Mouse (Mus musculus) hindbrain, postnatal 0 days (tissue): ENCODE results near the gene Snai1. TPM values are rescaled to one million over a fixed set of nuclear protein-coding genes. Genes with fewer than 3 reads are reported as not detected.

Experiments
- ATAC-seq: fragments of 200-750 bp; cut with Nextera tagmentation; 2 replicates; pipeline ENCODE4 v1.8.0; 2017; ENCODE audit warnings: mild to moderate bottlenecking, moderate TSS enrichment, moderate library complexity
- DNase-seq: peaks from one replicate; pipeline ENCODE4 v3.0.0-alpha.2; 2015; ENCODE audit warnings: low spot score
- H3K27ac ChIP-seq: fragments of 300-500 bp; sonication (generic); 2 replicates; pipeline ENCODE4 v1.5.1; 2014; ENCODE audit warnings: mild to moderate bottlenecking
- H3K27me3 ChIP-seq: fragments of 300-500 bp; sonication (generic); 2 replicates; pipeline ENCODE4 v1.6.1; 2014; ENCODE audit warnings: low read length, mixed read lengths; ENCODE audit not compliant: insufficient read depth
- H3K36me3 ChIP-seq: fragments of 300-500 bp; sonication (generic); 2 replicates; pipeline ENCODE4 v1.6.1; 2014; ENCODE audit warnings: low read length, mixed read lengths; ENCODE audit not compliant: insufficient read depth
- H3K4me1 ChIP-seq: fragments of 300-500 bp; sonication (generic); 2 replicates; pipeline ENCODE4 v1.6.1; 2014; ENCODE audit warnings: antibody characterized with exemption, low read length, mixed read lengths; ENCODE audit not compliant: insufficient read depth
- H3K4me2 ChIP-seq: fragments of 300-500 bp; sonication (generic); 2 replicates; pipeline ENCODE4 v1.6.1; 2014; ENCODE audit warnings: low read depth, mild to moderate bottlenecking, low read length, moderate library complexity, mixed read lengths
- H3K4me3 ChIP-seq: fragments of 300-500 bp; sonication (generic); 2 replicates; pipeline ENCODE4 v1.5.1; 2014; ENCODE audit warnings: low read length
- H3K9ac ChIP-seq: fragments of 300-500 bp; sonication (generic); replicated peaks from 2 replicates; pipeline ENCODE4 v1.6.1; 2014; ENCODE audit warnings: mild to moderate bottlenecking, low read length, moderate library complexity, mixed read lengths
- H3K9me3 ChIP-seq: fragments of 300-500 bp; sonication (generic); 2 replicates; pipeline ENCODE4 v1.6.1; 2016; ENCODE audit warnings: low read length, mixed read lengths
- CTCF ChIP-seq: IDR thresholded peaks from 2 replicates; pipeline ENCODE4 v1.5.1; 2016; ENCODE audit warnings: antibody characterized with exemption, control low read depth, low read depth
- WGBS: fragments of 180-500 bp; shearing (Covaris S2); extraction: QIAGEN DNeasy Blood & Tissue Kit; methylation state at CpG from one replicate; pipeline ENCODE4 v1.1.7; 2014; 5-methylcytosine and 5-hydroxymethylcytosine counted together
- polyA plus RNA-seq: library from polyadenylated mRNA; unstranded; fragments of >200 nt; fragmentation: Nextera tagmentation; extraction: Ambion mirVana; gene quantifications from 2 replicates; pipeline ENCODE4 v1.2.1, GENCODE M21; 2015
- total RNA-seq: library from RNA; depleted of rRNA; stranded (reverse); fragments of >200 nt; gene quantifications from 2 replicates; pipeline ENCODE4 v1.2.3, GENCODE M21; 2014

The Snai1 gene
- total and polyA plus RNA-seq, 2 experiments from 2014 or later = 1.2 to 4.3 TPM

GRCm38 (mm10) chr2:167569934-167570651 lies 32.1 kb downstream of the Snai1 start:
- DNase-seq (peak; percentile 50), ATAC-seq (no peak)
- H3K9me3 ChIP-seq = no peaks in the 10 kb centered on the region
- 0 out of 2 replicates have a peak, but pooled peaks have one; percentile 25 for TF ChIP-seq CTCF
- H3K4me3 ChIP-seq = no peak overlapping the region
- no peak overlapping the region for H3K27ac ChIP-seq
- H3K36me3 ChIP-seq = no peaks in the 10 kb centered on the region
- H3K27me3 ChIP-seq = no peaks in the 10 kb centered on the region
- H3K4me1 ChIP-seq = no peaks in the 10 kb centered on the region
- H3K4me2 ChIP-seq = no peak overlapping the region
- no peak overlapping the region for H3K9ac ChIP-seq
- 55% methylated on average over 13 of the region's 13 CpGs for WGBS

DNA sequence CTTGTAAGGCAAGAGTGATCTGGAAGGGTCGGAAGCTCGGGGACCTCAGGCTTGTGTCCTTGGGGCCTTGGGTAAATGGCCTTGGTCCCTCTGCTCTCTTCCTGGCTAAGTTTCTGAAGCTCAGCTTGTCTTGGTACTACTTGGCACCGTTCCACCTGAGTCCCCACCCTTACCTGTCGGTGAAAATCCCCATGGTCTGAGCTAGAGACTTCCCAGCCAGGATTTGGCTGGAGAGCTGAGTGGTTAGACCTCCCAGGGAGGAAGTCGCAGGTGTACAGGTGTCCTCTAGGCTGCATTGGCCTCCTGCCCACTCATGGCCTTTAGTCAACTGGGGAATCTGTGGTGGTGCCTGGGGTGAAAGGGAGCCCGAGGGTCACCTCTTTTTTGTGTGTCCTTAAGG lies 32.8 kb downstream of the Snai1 start:
- WGBS = 90% methylated on average over 6 of the region's 6 CpGs
- DNase-seq = no peak

GRCm38 (mm10) chr2:167571442-167572220 lies 33.6 kb downstream of the Snai1 start:
- Histone ChIP-seq H3K36me3 (no peaks in the 10 kb centered on the region), H3K27me3 (no peaks in the 10 kb centered on the region), H3K9me3 (no peaks in the 10 kb centered on the region), H3K4me2 (no peak overlapping the region), H3K9ac (no peak overlapping the region), H3K4me1 (no peaks in the 10 kb centered on the region), H3K27ac (no peak overlapping the region), H3K4me3 (no peak overlapping the region)
- DNase-seq (no peak), ATAC-seq (no peak)
- TF ChIP-seq CTCF = no peak
- 87% methylated on average over 18 of the region's 18 CpGs for WGBS

More for the DNA sequence above, 32.8 kb downstream of the Snai1 start:
- no peak for TF ChIP-seq CTCF
- Histone ChIP-seq H3K27me3 (no peaks in the 10 kb centered on the region), H3K4me2 (no peak overlapping the region), H3K36me3 (no peaks in the 10 kb centered on the region), H3K4me1 (no peaks in the 10 kb centered on the region), H3K4me3 (no peak overlapping the region), H3K9me3 (no peaks in the 10 kb centered on the region), H3K9ac (no peak overlapping the region), H3K27ac (no peak overlapping the region)
- no peak for ATAC-seq

DNA sequence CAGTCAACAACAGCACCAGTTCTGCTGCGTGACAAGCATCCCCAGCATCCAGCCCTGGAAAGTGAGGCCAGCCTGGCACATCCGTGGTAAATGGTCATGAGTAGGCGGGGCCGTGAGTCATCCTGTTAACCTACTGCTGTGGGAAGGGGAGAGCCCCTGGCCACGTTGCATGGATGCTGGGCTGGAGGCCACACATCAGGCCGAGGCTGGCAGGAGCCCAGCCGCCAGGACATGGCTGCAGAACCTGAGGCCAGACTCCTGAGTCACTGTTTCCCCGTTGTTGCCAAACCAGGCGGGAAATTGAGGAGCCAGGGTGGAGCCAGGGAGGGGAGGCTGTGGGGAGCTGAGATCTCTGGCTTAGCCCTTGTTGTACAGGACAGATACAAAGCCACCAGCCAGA lies 36.8 kb downstream of the Snai1 start:
- 52% methylated on average over 9 of the region's 9 CpGs for WGBS
- Histone ChIP-seq H3K9me3 (no peaks in the 10 kb centered on the region), H3K27me3 (no peaks in the 10 kb centered on the region), H3K4me2 (no peak overlapping the region), H3K4me1 (no peaks in the 10 kb centered on the region), H3K4me3 (no peak overlapping the region), H3K9ac (no peak overlapping the region), H3K27ac (no peak overlapping the region), H3K36me3 (no peaks in the 10 kb centered on the region)
- TF ChIP-seq CTCF = no peak
- ATAC-seq = no peak
- DNase-seq = no peak

GRCm38 (mm10) chr2:167575581-167575980 lies 37.6 kb downstream of the Snai1 start:
- Histone ChIP-seq H3K4me1 (no peaks in the 10 kb centered on the region), H3K4me2 (no peak overlapping the region), H3K27ac (no peak overlapping the region), H3K9ac (no peak overlapping the region), H3K27me3 (no peaks in the 10 kb centered on the region), H3K36me3 (no peaks in the 10 kb centered on the region), H3K4me3 (no peak overlapping the region), H3K9me3 (no peaks in the 10 kb centered on the region)
- ATAC-seq = no peak
- WGBS = 89% methylated on average over 7 of the region's 7 CpGs
- DNase-seq = no peak
- TF ChIP-seq CTCF = no peak

GRCm38 (mm10) chr2:167576121-167576620 lies 38.2 kb downstream of the Snai1 start:
- no peaks in the 10 kb centered on the region for H3K9me3 ChIP-seq
- TF ChIP-seq CTCF = no peak
- no peak; the same call in 1 of the 2 replicates for ATAC-seq
- 80% methylated on average over 8 of the region's 8 CpGs for WGBS
- no peak for DNase-seq
- no peak overlapping the region for H3K9ac ChIP-seq
- no peak overlapping the region for H3K27ac ChIP-seq
- H3K4me1 ChIP-seq = no peaks in the 10 kb centered on the region
- no peaks in the 10 kb centered on the region for H3K27me3 ChIP-seq
- no peaks in the 10 kb centered on the region for H3K36me3 ChIP-seq
- no peak overlapping the region for H3K4me3 ChIP-seq
- no peak overlapping the region for H3K4me2 ChIP-seq
